Mouse (Mus musculus) erythroblast, embryonic 14.5 days (primary cell): ENCODE results near the gene Isca2.

Experiments
- GATA1 ChIP-seq: IDR thresholded peaks from 2 replicates; pipeline ENCODE4 v1.6.1; 2012; ENCODE audit warnings: low read length, inconsistent platforms, mixed read lengths
- TAL1 ChIP-seq: IDR thresholded peaks from 3 replicates; pipeline ENCODE4 v1.6.1; 2012; ENCODE audit warnings: low read length, inconsistent platforms, mixed read lengths

- TF ChIP-seq GATA1 (no peak), TAL1 (no peak)
Measured at GRCm38 (mm10) chr12:84800419-84800818, 27.4 kb downstream of the Isca2 start.
